Mouse (Mus musculus) mammary gland, adult 2 months (tissue): ENCODE measurements around the gene Gm3187. TPM values are rescaled to one million over a fixed set of nuclear protein-coding genes. Genes with fewer than 3 reads are reported as not detected.

Experiments used
- polyA plus RNA-seq: library from polyadenylated mRNA; depleted of rRNA; stranded (reverse); fragments of >200 nt; gene quantifications from 2 replicates; pipeline ENCODE4 v1.2.3, GENCODE M21; 2012; ENCODE audit warnings: low replicate concordance; rRNA removed

Gene Gm3187
- polyA plus RNA-seq: not detected in 2 replicates

GRCm38 (mm10) chr14:5483907-5484306 is at the start of gene Gm3187:
Gene Gm3187 (plus strand): TSS chr14:5484207.

GRCm38 (mm10) chr14:5455367-5455766 is 28.6 kb upstream of the Gm3187 start, which contains the start of gene Gm3194:
Gene Gm3194 (minus strand): TSS chr14:5455467.

GRCm38 (mm10) chr14:5477730-5478129 is 6.3 kb upstream of the Gm3187 start, which contains the start of gene Gm8246:
Gene Gm8246 (minus strand): TSS chr14:5477830.

GRCm38 (mm10) chr14:5501374-5501773 is 17.4 kb downstream of the Gm3187 start, which contains the start of gene Gm3488:
Gene Gm3488 (plus strand): TSS chr14:5501674.

GRCm38 (mm10) chr14:5538196-5538595 is 54.2 kb downstream of the Gm3187 start, which contains the start of gene Gm3532:
Gene Gm3532 (plus strand): TSS chr14:5538496.

Other genes starting within 250 kb of the Gm3187 start
- not detected in 2 replicates for gene Gm3526, start 223.6 kb upstream of the Gm3187 start, polyA plus RNA-seq
- gene Gm3542, start 149.3 kb upstream of the Gm3187 start, polyA plus RNA-seq: not detected in 2 replicates
- 0.13 TPM in 1 of 2 replicates, not detected in the other for gene Gm3500, start 95.2 kb upstream of the Gm3187 start, polyA plus RNA-seq
- gene Gm3194, start 28.7 kb upstream of the Gm3187 start, polyA plus RNA-seq: 0.10 and 0.26 TPM in 2 replicates
- gene Gm8246, start 6.4 kb upstream of the Gm3187 start, polyA plus RNA-seq: not detected in 2 replicates
- 0.20 TPM in 1 of 2 replicates, not detected in the other for gene Gm3488, start 17.5 kb downstream of the Gm3187 start, polyA plus RNA-seq
- gene Gm3532, start 54.3 kb downstream of the Gm3187 start, polyA plus RNA-seq: not detected in 2 replicates
- gene Gm8265, start 148.8 kb downstream of the Gm3187 start, polyA plus RNA-seq: not detected in 2 replicates
- gene Gm9603, start 203.2 kb downstream of the Gm3187 start, polyA plus RNA-seq: not detected in 2 replicates